Mouse (Mus musculus): ENCODE data around the gene Gm5039. TPM values are rescaled to one million over a fixed set of nuclear protein-coding genes. Genes with fewer than 3 reads are reported as not detected.

Gene Gm5039
- not detected for total RNA-seq (2023)

GRCm38 (mm10) chr12:88323926-88324325 lies at the start of gene Gm5039:
Gene Gm5039 (minus strand): TSS chr12:88324026.

GRCm38 (mm10) chr12:88360441-88361119 lies 36.8 kb upstream of the Gm5039 start, which contains the start of gene Adck1:
Gene Adck1 (plus strand): TSS chr12:88360554.

GRCm38 (mm10) chr12:88274400-88274799 lies 49.4 kb downstream of the Gm5039 start, which contains the start of gene Gm5662:
Gene Gm5662 (minus strand): TSS chr12:88274500.

Other genes with a start within 250 kb of the Gm5039 start
- not detected for gene Gm16368, start 240.3 kb downstream of the Gm5039 start, total RNA-seq (2023)
- gene Gm10436, start 141.9 kb downstream of the Gm5039 start, total RNA-seq (2023) = not detected
- not detected for gene Gm8332, start 73.9 kb downstream of the Gm5039 start, total RNA-seq (2023)
- not detected for gene Gm5662, start 49.5 kb downstream of the Gm5039 start, total RNA-seq (2023)
- 1 to 10 TPM; 6.3 to 6.9 TPM for gene Adck1, start 36.5 kb upstream of the Gm5039 start, total RNA-seq (2023)

Measured in neutrophil, adult 83 days (primary cell).